Mouse (Mus musculus) MEL (cell line): Measurements from ENCODE around the gene Ano2. TPM values are rescaled to one million over a fixed set of nuclear protein-coding genes. Genes with fewer than 3 reads are reported as not detected.

ENCODE experiments used
- DNase-seq: peaks from one replicate; pipeline ENCODE4 v3.0.0; 2011; ENCODE audit warnings: low read depth, low spot score
- H3K27ac ChIP-seq: 2 replicates; pipeline ENCODE4 v1.5.1; 2012; ENCODE audit warnings: low read depth, mild to moderate bottlenecking, control low read depth, low read length, moderate library complexity; ENCODE audit not compliant: control insufficient read depth
- H3K27me3 ChIP-seq, 2 experiments: fragments of 150-350 bp in 1 of 2; sonication (generic) in 1 of 2; 2 replicates each; pipeline ENCODE4 v1.6.1; 2012; ENCODE audit warnings: low read length in 2 of 2, mild to moderate bottlenecking in 2 of 2, improper control_type of control experiment in 1 of 2, moderate library complexity in 1 of 2; ENCODE audit not compliant: insufficient read depth in 2 of 2, control insufficient read depth in 1 of 2
- H3K36me3 ChIP-seq, 2 experiments: 2 replicates each; pipeline ENCODE4 v1.6.1; 2012 to 2014; ENCODE audit warnings: low read length in 2 of 2, improper control_type of control experiment in 1 of 2, inconsistent platforms in 1 of 2, mild to moderate bottlenecking in 1 of 2; ENCODE audit not compliant: insufficient read depth in 2 of 2, control insufficient read depth in 1 of 2
- H3K4me1 ChIP-seq, 2 experiments: fragments of 150-350 bp in 1 of 2; sonication (generic) in 1 of 2; 2 replicates each; pipeline ENCODE4 v1.6.1; 2012; ENCODE audit warnings: low read length in 2 of 2, improper control_type of control experiment in 1 of 2, mild to moderate bottlenecking in 1 of 2; ENCODE audit not compliant: insufficient read depth in 2 of 2, control insufficient read depth in 1 of 2
- H3K4me3 ChIP-seq, 2 experiments: fragments of 150-350 bp in 1 of 2; sonication (generic) in 1 of 2; 2 replicates each; pipeline ENCODE4 v1.5.1; 2012; ENCODE audit warnings: low read depth in 2 of 2, low read length in 2 of 2, mild to moderate bottlenecking in 2 of 2, moderate library complexity in 2 of 2, control low read depth in 1 of 2, improper control_type of control experiment in 1 of 2; ENCODE audit not compliant: control insufficient read depth in 1 of 2, insufficient read depth in 1 of 2
- H3K79me2 ChIP-seq: 2 replicates; pipeline ENCODE4 v1.6.1; 2012; ENCODE audit warnings: mild to moderate bottlenecking, low read length, moderate library complexity; ENCODE audit not compliant: control insufficient read depth, poor library complexity, insufficient read depth
- H3K9ac ChIP-seq: 2 replicates; pipeline ENCODE4 v1.6.1; 2012; ENCODE audit warnings: low read depth, mild to moderate bottlenecking, control low read depth, low read length, moderate library complexity; ENCODE audit not compliant: control insufficient read depth, poor library complexity, severe bottlenecking
- H3K9me3 ChIP-seq: fragments of 150-350 bp; sonication (generic); replicated peaks from 2 replicates; pipeline ENCODE4 v1.6.1; 2012; ENCODE audit warnings: mild to moderate bottlenecking, low read length, improper control_type of control experiment, moderate library complexity; ENCODE audit not compliant: insufficient read depth
- CHD1 ChIP-seq: IDR thresholded peaks from 2 replicates; pipeline ENCODE4 v1.6.1; 2012; ENCODE audit warnings: low read depth, mild to moderate bottlenecking, inconsistent platforms, low read length, improper control_type of control experiment
- CTCF ChIP-seq, 3 experiments: IDR thresholded peaks in 2 of 3; conservative IDR thresholded peaks in 1 of 3; 2 replicates each; pipeline ENCODE4 v1.5.1; 2011 to 2012; ENCODE audit warnings: low read length in 3 of 3, low read depth in 2 of 3, mild to moderate bottlenecking in 2 of 3, improper control_type of control experiment in 1 of 3, inconsistent platforms in 1 of 3, mixed read lengths in 1 of 3, moderate library complexity in 1 of 3; ENCODE audit not compliant: control insufficient read depth in 1 of 3, insufficient read depth in 1 of 3, poor library complexity in 1 of 3, severe bottlenecking in 1 of 3
- E2F4 ChIP-seq: IDR thresholded peaks from 2 replicates; pipeline ENCODE4 v1.6.1; 2011; ENCODE audit warnings: low read depth, low read length, improper control_type of control experiment, borderline replicate concordance
- GABPA ChIP-seq: IDR thresholded peaks from 2 replicates; pipeline ENCODE4 v1.6.1; 2012; ENCODE audit warnings: low read depth, mild to moderate bottlenecking, inconsistent platforms, low read length, improper control_type of control experiment, moderate library complexity
- HCFC1 ChIP-seq: IDR thresholded peaks from 2 replicates; pipeline ENCODE4 v1.6.1; 2012; ENCODE audit warnings: low read depth, mild to moderate bottlenecking, inconsistent platforms, low read length, improper control_type of control experiment, moderate library complexity
- MAFK ChIP-seq: IDR thresholded peaks from 2 replicates; pipeline ENCODE4 v1.6.1; 2011; ENCODE audit warnings: low read depth, mild to moderate bottlenecking, low read length, improper control_type of control experiment, borderline replicate concordance
- MAZ ChIP-seq: IDR thresholded peaks from 2 replicates; pipeline ENCODE4 v1.6.1; 2012; ENCODE audit warnings: low read depth, mild to moderate bottlenecking, inconsistent platforms, low read length, improper control_type of control experiment
- MEF2A ChIP-seq: IDR thresholded peaks from 2 replicates; pipeline ENCODE4 v1.6.1; 2014; ENCODE audit warnings: low read depth, mild to moderate bottlenecking, inconsistent platforms, low read length, improper control_type of control experiment; ENCODE audit not compliant: poor library complexity, insufficient replicate concordance, severe bottlenecking; ENCODE audit errors: extremely low read depth
- MYC ChIP-seq: IDR thresholded peaks from 2 replicates; pipeline ENCODE4 v1.6.1; 2011; ENCODE audit warnings: low read depth, mild to moderate bottlenecking, low read length, improper control_type of control experiment, moderate library complexity
- NELFE ChIP-seq: IDR thresholded peaks from 2 replicates; pipeline ENCODE4 v1.6.1; 2011; ENCODE audit warnings: low read depth, low read length, improper control_type of control experiment
- NRF1 ChIP-seq: IDR thresholded peaks from 2 replicates; pipeline ENCODE4 v1.6.1; 2014; ENCODE audit warnings: low read depth, mild to moderate bottlenecking, inconsistent platforms, low read length, improper control_type of control experiment, moderate library complexity; ENCODE audit not compliant: poor library complexity, insufficient read depth, severe bottlenecking
- POLR2A ChIP-seq, 2 experiments: IDR thresholded peaks; 2 replicates each; pipeline ENCODE4 v1.6.1; 2011 to 2012; ENCODE audit warnings: low read length in 2 of 2, mild to moderate bottlenecking in 2 of 2, control low read depth in 1 of 2, improper control_type of control experiment in 1 of 2, low read depth in 1 of 2, moderate library complexity in 1 of 2; ENCODE audit not compliant: control insufficient read depth in 1 of 2, insufficient read depth in 1 of 2, poor library complexity in 1 of 2
- RCOR1 ChIP-seq: IDR thresholded peaks from 2 replicates; pipeline ENCODE4 v1.6.1; 2012; ENCODE audit warnings: low read depth, mild to moderate bottlenecking, inconsistent platforms, low read length, improper control_type of control experiment
- TBP ChIP-seq: IDR thresholded peaks from 2 replicates; pipeline ENCODE4 v1.8.0; 2011; ENCODE audit warnings: low read depth, low read length, improper control_type of control experiment
- TCF12 ChIP-seq: IDR thresholded peaks from 2 replicates; pipeline ENCODE4 v1.6.1; 2014; ENCODE audit warnings: low read depth, mild to moderate bottlenecking, inconsistent platforms, low read length, improper control_type of control experiment, moderate library complexity
- UBTF ChIP-seq: IDR thresholded peaks from 2 replicates; pipeline ENCODE4 v1.6.1; 2012; ENCODE audit warnings: low read depth, mild to moderate bottlenecking, inconsistent platforms, low read length, improper control_type of control experiment, moderate library complexity, borderline replicate concordance; ENCODE audit not compliant: insufficient read depth
- USF1 ChIP-seq: IDR thresholded peaks from 2 replicates; pipeline ENCODE4 v1.6.1; 2014; ENCODE audit warnings: low read depth, mild to moderate bottlenecking, inconsistent platforms, low read length, improper control_type of control experiment, moderate library complexity
- USF2 ChIP-seq, 2 experiments: IDR thresholded peaks; 2 replicates each; pipeline ENCODE4 v1.6.1; 2011 to 2012; ENCODE audit warnings: improper control_type of control experiment in 2 of 2, low read length in 2 of 2, borderline replicate concordance in 1 of 2, inconsistent platforms in 1 of 2, low read depth in 1 of 2, mild to moderate bottlenecking in 1 of 2; ENCODE audit not compliant: insufficient read depth in 1 of 2
- ZC3H11A ChIP-seq: IDR thresholded peaks from 2 replicates; pipeline ENCODE4 v1.6.1; 2012; ENCODE audit warnings: low read depth, mild to moderate bottlenecking, inconsistent platforms, low read length, improper control_type of control experiment
- ZKSCAN1 ChIP-seq: IDR thresholded peaks from 2 replicates; pipeline ENCODE4 v1.6.1; 2012; ENCODE audit warnings: low read depth, mild to moderate bottlenecking, inconsistent platforms, low read length, improper control_type of control experiment, moderate library complexity
- polyA plus RNA-seq, 2 experiments: library from polyadenylated mRNA; stranded (reverse) in 1 of 2; unstranded in 1 of 2; fragments of >175 nt in 1 of 2; fragments of >200 nt in 1 of 2; gene quantifications; 2 replicates each; pipeline versions ENCODE4 v1.2.1 to v1.2.4; 2012; ENCODE audit warnings: low replicate concordance in 2 of 2, low read depth in 1 of 2; ENCODE audit not compliant: insufficient read length in 2 of 2, insufficient read depth in 1 of 2, missing spikeins in 1 of 2
- total RNA-seq: library from RNA; depleted of rRNA; stranded (reverse); fragments of 300-350 nt; gene quantifications from 2 replicates; pipeline ENCODE4 v1.2.3, GENCODE M21; 2012

Ano2 gene
- total and polyA plus RNA-seq, 3 experiments: not detected

- no peak for TF ChIP-seq MAFK
- TF ChIP-seq MAZ: no peak
- TF ChIP-seq MYC: no peak
- TF ChIP-seq CHD1: no peak
- TF ChIP-seq TBP: no peak
- no peak for TF ChIP-seq POLR2A (IDR thresholded peaks at IDR 0.05; ENCODE audit: control insufficient read depth in 1 of 2, insufficient read depth in 1 of 2, low read depth in 1 of 2, low read length in 2 of 2, poor library complexity in 1 of 2)
- no peak for TF ChIP-seq NRF1
- no peak for TF ChIP-seq HCFC1
- no peak for TF ChIP-seq RCOR1
- no peak for TF ChIP-seq NELFE
- no peak for TF ChIP-seq MEF2A
- no peak for TF ChIP-seq ZC3H11A
- no peak for TF ChIP-seq TCF12
- no peak for TF ChIP-seq GABPA
- no peak for TF ChIP-seq USF2 (IDR thresholded peaks at IDR 0.05; ENCODE audit: borderline replicate concordance in 1 of 2, insufficient read depth in 1 of 2, low read depth in 1 of 2, low read length in 2 of 2)
- no peak for TF ChIP-seq UBTF
- TF ChIP-seq CTCF (IDR thresholded peaks at IDR 0.05 in 2 of 3, conservative IDR thresholded peaks at IDR 0.05 in 1 of 3; ENCODE audit: control insufficient read depth in 1 of 3, insufficient read depth in 1 of 3, low read depth in 2 of 3, low read length in 3 of 3, poor library complexity in 1 of 3, severe bottlenecking in 1 of 3): no peak
- no peak for TF ChIP-seq E2F4
- no peak for TF ChIP-seq ZKSCAN1
- no peaks in the 10 kb centered on the region for H3K27me3 ChIP-seq
- no peaks in the 10 kb centered on the region for H3K36me3 ChIP-seq
- no peak for DNase-seq
- H3K9me3 ChIP-seq: no peaks in the 10 kb centered on the region
- no peaks in the 10 kb centered on the region for H3K79me2 ChIP-seq
- no peaks in the 10 kb centered on the region for H3K4me1 ChIP-seq
- H3K9ac ChIP-seq: no peak overlapping the region
- H3K27ac ChIP-seq: no peak overlapping the region
- no peak overlapping the region for H3K4me3 ChIP-seq
Measured at GRCm38 (mm10) chr6:125924979-125925378, 234.8 kb downstream of the Ano2 start.

GRCm38 (mm10) chr6:125925861-125926260 is 235.6 kb downstream of the Ano2 start:
- TF ChIP-seq TCF12: no peak
- no peak for TF ChIP-seq NRF1
- TF ChIP-seq USF1: no peak
- no peak for TF ChIP-seq RCOR1
- TF ChIP-seq NELFE: no peak
- no peak for TF ChIP-seq ZC3H11A
- no peak for TF ChIP-seq CHD1

More at GRCm38 (mm10) chr6:125925861-125926260, 235.6 kb downstream of the Ano2 start:
- Histone ChIP-seq H3K9ac (no peak overlapping the region), H3K9me3 (no peaks in the 10 kb centered on the region), H3K79me2 (no peaks in the 10 kb centered on the region), H3K36me3 (no peaks in the 10 kb centered on the region), H3K4me1 (no peaks in the 10 kb centered on the region), H3K4me3 (no peak overlapping the region), H3K27me3 (no peaks in the 10 kb centered on the region), H3K27ac (no peak overlapping the region)
- no peak for DNase-seq
